Mouse (Mus musculus): ENCODE data around the gene Gm19402. TPM values are rescaled to one million over a fixed set of nuclear protein-coding genes. Genes with fewer than 3 reads are reported as not detected.

The Gm19402 gene
- total and polyA plus RNA-seq, 2 experiments from 2014 or later = not detected

DNA sequence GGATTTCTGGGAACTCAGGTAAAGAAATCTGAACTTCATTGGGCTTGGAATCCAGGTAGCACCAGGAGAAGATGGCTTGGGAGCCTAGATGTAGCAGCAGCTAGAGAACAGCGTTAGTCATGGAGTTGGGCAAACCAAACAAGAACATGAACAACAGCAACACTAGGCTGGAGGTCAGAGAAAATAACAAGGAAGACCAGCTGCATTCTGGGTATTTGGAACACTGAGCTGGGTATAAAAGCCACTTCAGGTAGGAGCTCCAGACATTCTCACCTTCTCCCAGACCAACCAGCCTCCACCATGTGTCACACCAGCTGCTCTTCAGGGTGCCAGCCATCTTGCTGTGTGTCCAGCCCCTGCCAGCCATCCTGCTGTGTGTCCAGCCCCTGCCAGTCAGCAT lies 15.8 kb upstream of the Gm19402 start, which contains the start of gene Gm10272:
Gene Gm10272 (plus strand): TSS at position 301 of the 400 bp plus-strand sequence.
- Histone ChIP-seq H3K4me1 (ENCODE audit: insufficient read depth, low read length) (no peaks in the 10 kb centered on the region), H3K27me3 (ENCODE audit: insufficient read depth, low read length) (no peaks in the 10 kb centered on the region), H3K4me2 (ENCODE audit: low read depth, low read length, poor library complexity, severe bottlenecking) (no peak within 1 kb of the TSS), H3K9ac (replicated peaks; ENCODE audit: low read length, poor library complexity, severe bottlenecking) (no peak within 1 kb of the TSS), H3K4me3 (ENCODE audit: low read depth, low read length) (no peak within 1 kb of the TSS), H3K36me3 (ENCODE audit: insufficient read depth, low read length) (no peaks in the 10 kb centered on the region), H3K9me3 (ENCODE audit: low read length) (peaks cover 6% of the 10 kb centered on the region; the same call in 1 of the 2 replicates), H3K27ac (ENCODE audit: low read depth, low read length) (no peak within 1 kb of the TSS)
- no peak for TF ChIP-seq CTCF (IDR thresholded peaks at IDR 0.05)
- DNase-seq (ENCODE audit: low spot score) = no peak
- 96% methylated on average over 1 of the region's 1 CpGs for WGBS
- ATAC-seq (ENCODE audit: low FRiP score) = no peak

DNA sequence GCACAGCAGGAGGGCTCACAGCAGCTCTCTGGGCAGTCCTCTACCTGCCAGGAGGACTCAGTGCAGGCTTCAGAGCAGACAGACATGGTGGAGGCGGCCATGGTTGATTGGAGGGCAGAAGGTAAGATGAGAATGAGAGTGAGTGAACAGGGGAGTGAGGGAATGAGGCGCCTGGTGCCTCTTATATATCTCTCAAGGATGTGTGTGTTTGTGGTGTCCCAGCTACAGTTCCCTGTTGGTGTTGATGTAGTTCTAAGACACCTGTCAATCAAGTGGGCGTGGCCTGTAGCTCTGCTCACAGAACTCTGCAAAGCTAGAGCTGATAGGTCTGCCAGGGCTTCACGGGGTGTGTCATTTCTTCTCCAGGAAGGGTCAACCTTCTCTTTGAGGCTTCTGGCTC lies 6.6 kb upstream of the Gm19402 start, which contains the start of gene Gm9508:
Gene Gm9508 (minus strand): TSS at position 101 of the 400 bp plus-strand sequence.
- H3K36me3 ChIP-seq (ENCODE audit: insufficient read depth, low read length) = no peaks in the 10 kb centered on the region

DNA sequence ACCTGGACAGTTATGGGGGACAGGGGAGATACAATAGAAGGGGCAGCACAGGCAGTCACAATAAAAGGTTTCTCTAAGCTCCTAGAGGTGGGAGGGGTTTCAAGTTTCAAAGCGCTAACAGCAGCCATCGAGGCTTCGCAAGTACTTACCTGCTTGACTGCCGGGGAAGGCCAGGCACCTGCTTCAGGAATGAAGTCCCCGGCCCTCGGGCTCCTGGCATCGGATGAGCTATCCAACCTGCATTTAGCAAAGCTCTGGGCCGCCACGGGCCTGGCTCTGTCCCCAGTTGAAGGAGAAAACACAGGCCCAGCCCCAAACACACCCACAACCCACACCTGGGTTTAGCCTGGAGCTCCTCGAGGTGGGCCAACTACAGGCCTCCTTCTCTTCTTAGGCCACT lies 3.5 kb downstream of the Gm19402 start:
- H3K36me3 ChIP-seq (ENCODE audit: insufficient read depth, low read length) = no peaks in the 10 kb centered on the region
- H3K4me2 ChIP-seq (ENCODE audit: low read depth, low read length, poor library complexity, severe bottlenecking) = no peak overlapping the region
- ATAC-seq (ENCODE audit: low FRiP score) = no peak
- no peak overlapping the region for H3K27ac ChIP-seq (ENCODE audit: low read depth, low read length)
- H3K9me3 ChIP-seq (ENCODE audit: low read length) = no peaks in the 10 kb centered on the region
- no peak for TF ChIP-seq CTCF (IDR thresholded peaks at IDR 0.05)
- H3K4me3 ChIP-seq (ENCODE audit: low read depth, low read length) = no peak overlapping the region
- no peak for DNase-seq (ENCODE audit: low spot score)
- WGBS = 46% methylated on average over 10 of the region's 10 CpGs
- no peak overlapping the region for H3K9ac ChIP-seq (replicated peaks; ENCODE audit: low read length, poor library complexity, severe bottlenecking)
- 0 out of 2 replicates have a peak, but pooled peaks cover 3% of the 10 kb centered on the region for H3K4me1 ChIP-seq (ENCODE audit: insufficient read depth, low read length)
- H3K27me3 ChIP-seq (ENCODE audit: insufficient read depth, low read length) = peaks cover 14% of the 10 kb centered on the region

More for the DNA sequence above, 6.6 kb upstream of the Gm19402 start, which contains the start of gene Gm9508:
- ATAC-seq (ENCODE audit: low FRiP score) = no peak
- no peaks in the 10 kb centered on the region for H3K9me3 ChIP-seq (ENCODE audit: low read length)
- WGBS = 39% methylated on average over 4 of the region's 4 CpGs
- H3K4me1 ChIP-seq (ENCODE audit: insufficient read depth, low read length) = no peaks in the 10 kb centered on the region
- no peak within 1 kb of the TSS for H3K27ac ChIP-seq (ENCODE audit: low read depth, low read length)
- no peaks in the 10 kb centered on the region for H3K27me3 ChIP-seq (ENCODE audit: insufficient read depth, low read length)
- no peak for TF ChIP-seq CTCF (IDR thresholded peaks at IDR 0.05)
- no peak within 1 kb of the TSS for H3K9ac ChIP-seq (replicated peaks; ENCODE audit: low read length, poor library complexity, severe bottlenecking)
- H3K4me3 ChIP-seq (ENCODE audit: low read depth, low read length) = no peak within 1 kb of the TSS
- H3K4me2 ChIP-seq (ENCODE audit: low read depth, low read length, poor library complexity, severe bottlenecking) = no peak within 1 kb of the TSS
- no peak for DNase-seq (ENCODE audit: low spot score)

GRCm38 (mm10) chr10:77685895-77686664 lies 4.5 kb downstream of the Gm19402 start, which contains the start of gene Tspear:
Tspear (plus strand) TSS chr10:77686569.
- Histone ChIP-seq H3K36me3 (ENCODE audit: insufficient read depth, low read length) (no peaks in the 10 kb centered on the region), H3K27ac (ENCODE audit: low read depth, low read length) (no peak within 1 kb of the TSS), H3K9me3 (ENCODE audit: low read length) (no peaks in the 10 kb centered on the region), H3K27me3 (ENCODE audit: insufficient read depth, low read length) (peaks cover 14% of the 10 kb centered on the region), H3K4me1 (ENCODE audit: insufficient read depth, low read length) (0 out of 2 replicates have a peak, but pooled peaks cover 3% of the 10 kb centered on the region), H3K4me2 (ENCODE audit: low read depth, low read length, poor library complexity, severe bottlenecking) (no peak within 1 kb of the TSS), H3K4me3 (ENCODE audit: low read depth, low read length) (no peak within 1 kb of the TSS), H3K9ac (replicated peaks; ENCODE audit: low read length, poor library complexity, severe bottlenecking) (no peak within 1 kb of the TSS)
- no peak for TF ChIP-seq CTCF (IDR thresholded peaks at IDR 0.05)
- ATAC-seq (ENCODE audit: low FRiP score) (no peak), DNase-seq (ENCODE audit: low spot score) (no peak)
- 11% methylated on average over 22 of the region's 22 CpGs for WGBS

- WGBS = 33% methylated on average over 8 of the region's 8 CpGs
- no peak for ATAC-seq (ENCODE audit: low FRiP score)
- H3K27ac ChIP-seq (ENCODE audit: low read depth, low read length) = no peak overlapping the region
- no peak for DNase-seq (ENCODE audit: low spot score)
- no peak overlapping the region for H3K9ac ChIP-seq (replicated peaks; ENCODE audit: low read length, poor library complexity, severe bottlenecking)
- 0 out of 2 replicates have a peak, but pooled peaks cover 3% of the 10 kb centered on the region for H3K4me1 ChIP-seq (ENCODE audit: insufficient read depth, low read length)
- peaks cover 14% of the 10 kb centered on the region for H3K27me3 ChIP-seq (ENCODE audit: insufficient read depth, low read length)
- H3K4me3 ChIP-seq (ENCODE audit: low read depth, low read length) = no peak overlapping the region
- no peaks in the 10 kb centered on the region for H3K9me3 ChIP-seq (ENCODE audit: low read length)
- no peaks in the 10 kb centered on the region for H3K36me3 ChIP-seq (ENCODE audit: insufficient read depth, low read length)
- TF ChIP-seq CTCF (IDR thresholded peaks at IDR 0.05) = no peak
- H3K4me2 ChIP-seq (ENCODE audit: low read depth, low read length, poor library complexity, severe bottlenecking) = no peak overlapping the region
These were observed 6.4 kb downstream of the Gm19402 start for GRCm38 (mm10) chr10:77684181-77684580.

- 69% methylated on average over 7 of the region's 7 CpGs for WGBS
These were observed 7.6 kb downstream of the Gm19402 start for GRCm38 (mm10) chr10:77682994-77683393.

More at GRCm38 (mm10) chr10:77682994-77683393, 7.6 kb downstream of the Gm19402 start:
- DNase-seq (ENCODE audit: low spot score) (no peak), ATAC-seq (ENCODE audit: low FRiP score) (no peak)
- peaks cover 20% of the 10 kb centered on the region for H3K27me3 ChIP-seq (ENCODE audit: insufficient read depth, low read length)
- no peak for TF ChIP-seq CTCF (IDR thresholded peaks at IDR 0.05)
- H3K36me3 ChIP-seq (ENCODE audit: insufficient read depth, low read length) = no peaks in the 10 kb centered on the region
- H3K4me1 ChIP-seq (ENCODE audit: insufficient read depth, low read length) = 0 out of 2 replicates have a peak, but pooled peaks cover 3% of the 10 kb centered on the region
- H3K9ac ChIP-seq (replicated peaks; ENCODE audit: low read length, poor library complexity, severe bottlenecking) = no peak overlapping the region
- no peak overlapping the region for H3K27ac ChIP-seq (ENCODE audit: low read depth, low read length)
- H3K4me3 ChIP-seq (ENCODE audit: low read depth, low read length) = no peak overlapping the region
- H3K9me3 ChIP-seq (ENCODE audit: low read length) = no peaks in the 10 kb centered on the region
- H3K4me2 ChIP-seq (ENCODE audit: low read depth, low read length, poor library complexity, severe bottlenecking) = no peak overlapping the region
